Mouse (Mus musculus) ES-CJ7 (cell line): ENCODE measurements around the gene Srd5a1.
A peak's percentile ranks its signal among the peaks of the same experiment; 100 is the strongest.
"Not testable (repeated sequence)": the region's sequence is repeated elsewhere in the genome, so short reads cannot be mapped to it uniquely, and the experiment has no call there.

Experiments used
- DNase-seq: peaks from one replicate; pipeline ENCODE4 v3.0.0; 2011; ENCODE audit warnings: low read depth, low spot score

Gene Srd5a1

DNA sequence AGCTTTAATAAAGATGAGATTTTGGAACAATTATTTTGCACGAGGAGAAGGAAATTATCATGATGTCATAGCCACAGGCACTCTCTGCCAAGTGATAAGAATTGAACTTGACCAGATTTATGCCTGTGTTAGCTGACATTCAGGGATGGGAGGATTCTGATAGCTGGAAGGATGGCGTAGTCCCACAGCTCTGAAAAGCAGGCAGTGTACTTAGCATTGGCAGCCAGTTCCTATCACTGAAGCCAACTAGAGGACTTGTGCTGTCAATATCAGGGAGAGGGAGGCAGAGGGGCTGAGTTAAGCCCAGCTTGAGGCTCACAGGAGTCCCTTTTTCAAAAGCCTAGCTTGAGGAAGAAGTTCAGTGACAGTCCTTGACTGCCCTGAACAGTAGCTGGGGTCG, 13.3 kb upstream of the Srd5a1 start:
- no peak for DNase-seq

DNA sequence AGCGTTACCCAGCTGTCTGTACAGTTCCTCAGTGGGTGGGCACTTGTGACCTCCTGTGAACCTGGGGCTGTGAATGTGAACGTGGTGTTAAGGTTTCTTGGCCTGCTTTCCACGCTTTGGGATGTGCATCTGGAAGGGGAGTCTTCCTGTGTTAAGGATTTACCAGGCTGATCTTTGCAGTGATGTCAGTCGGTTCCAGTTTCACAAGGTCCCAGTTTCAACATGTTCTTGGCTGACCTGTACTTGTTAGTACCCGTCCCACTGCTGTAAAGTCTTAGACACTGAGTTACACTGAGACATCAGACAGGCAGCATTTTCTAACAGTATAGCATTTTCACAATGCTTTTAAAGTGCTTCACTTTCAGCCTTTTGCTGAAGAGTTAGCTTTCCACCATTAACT, 12.6 kb upstream of the Srd5a1 start:
- DNase-seq = no peak

DNA sequence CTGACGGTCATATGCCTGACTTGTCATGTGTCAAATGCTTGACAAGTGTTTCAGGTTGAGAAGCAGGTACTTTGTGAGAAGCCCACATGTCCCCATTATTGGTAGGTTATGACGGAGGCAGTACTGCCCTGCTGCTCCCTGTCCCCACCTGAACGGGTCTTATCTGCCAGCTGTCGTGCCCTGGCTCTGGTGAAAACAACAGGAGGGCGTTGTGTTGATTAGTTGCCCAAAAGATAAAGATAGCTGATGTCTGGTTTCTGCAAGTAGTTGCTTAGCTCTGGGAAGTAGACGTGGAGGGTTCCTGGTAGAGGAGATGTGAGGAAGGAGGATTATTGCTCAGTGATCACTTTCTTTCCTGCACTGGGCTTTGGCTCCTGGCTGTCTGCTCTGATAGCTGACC, 5.5 kb upstream of the Srd5a1 start:
- DNase-seq = no peak

DNA sequence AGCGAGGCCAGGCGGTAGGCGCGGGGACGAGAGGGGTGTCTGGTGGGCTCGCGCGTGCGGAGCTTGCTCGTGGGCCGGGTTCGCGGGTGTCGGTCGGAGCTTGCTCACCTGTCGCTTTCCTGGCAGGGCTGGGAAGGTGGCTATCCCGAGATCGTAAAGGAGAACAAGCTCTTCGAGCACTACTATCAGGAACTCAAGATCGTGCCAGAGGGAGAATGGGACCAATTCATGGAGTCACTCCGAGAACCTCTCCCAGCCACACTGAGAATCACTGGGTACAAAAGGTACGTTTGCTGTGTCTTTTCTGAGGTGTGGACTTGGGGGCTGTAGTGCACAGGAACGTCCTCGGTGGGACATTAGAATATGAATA, 918 bp upstream of the Srd5a1 start:
- DNase-seq = peak; percentile 36

DNA sequence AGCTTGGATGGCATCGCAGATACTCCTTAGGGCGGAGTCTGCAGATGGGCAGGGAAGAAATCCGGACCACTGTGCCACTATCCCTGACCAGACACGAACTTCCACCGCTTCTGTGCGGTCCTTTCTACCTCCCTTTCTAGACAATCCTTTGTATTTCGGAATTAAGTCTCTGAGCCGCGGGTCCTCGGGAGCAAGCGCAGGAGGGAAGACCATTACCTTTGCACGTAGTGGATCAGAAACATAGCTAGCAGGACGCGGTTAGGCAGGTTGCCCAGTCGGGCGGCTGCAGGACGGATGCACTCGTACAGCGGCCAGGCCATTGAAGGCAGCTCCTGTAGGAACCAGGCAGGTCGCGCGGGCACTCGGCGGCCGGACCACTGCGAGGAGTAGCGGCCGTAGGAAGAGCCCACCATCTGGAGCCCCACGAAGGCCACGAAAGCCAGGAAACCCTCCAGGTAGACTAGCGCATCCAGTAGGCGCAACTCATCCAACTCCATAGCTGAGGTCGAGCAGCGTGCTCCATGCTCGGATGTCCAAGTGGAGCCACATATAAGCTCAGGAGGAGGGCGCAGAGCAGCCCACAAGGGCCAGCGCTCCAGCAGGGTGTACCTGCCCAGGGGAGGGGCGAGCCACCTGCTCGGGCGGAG, 368 bp downstream of the Srd5a1 start:
- DNase-seq = no peak

DNA sequence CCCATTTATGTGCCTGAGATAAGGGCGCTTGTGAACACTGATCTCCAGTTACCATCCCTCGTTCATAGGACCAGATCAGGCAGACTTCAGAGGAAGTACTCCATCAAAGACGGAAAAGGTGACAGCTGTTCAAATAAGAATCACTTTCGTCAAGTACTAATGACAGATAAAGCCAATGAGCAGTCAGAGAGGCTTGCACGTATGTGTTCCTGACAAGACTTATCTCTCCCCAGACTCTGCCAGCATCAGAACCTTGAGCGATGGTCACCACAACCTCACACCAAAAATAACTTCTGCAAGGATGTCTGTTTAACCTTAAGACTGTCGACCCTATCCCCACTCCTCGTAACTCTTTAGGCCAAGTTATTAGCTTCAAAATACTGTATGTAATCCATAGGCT, 2.5 kb downstream of the Srd5a1 start:
- DNase-seq = no peak

DNA sequence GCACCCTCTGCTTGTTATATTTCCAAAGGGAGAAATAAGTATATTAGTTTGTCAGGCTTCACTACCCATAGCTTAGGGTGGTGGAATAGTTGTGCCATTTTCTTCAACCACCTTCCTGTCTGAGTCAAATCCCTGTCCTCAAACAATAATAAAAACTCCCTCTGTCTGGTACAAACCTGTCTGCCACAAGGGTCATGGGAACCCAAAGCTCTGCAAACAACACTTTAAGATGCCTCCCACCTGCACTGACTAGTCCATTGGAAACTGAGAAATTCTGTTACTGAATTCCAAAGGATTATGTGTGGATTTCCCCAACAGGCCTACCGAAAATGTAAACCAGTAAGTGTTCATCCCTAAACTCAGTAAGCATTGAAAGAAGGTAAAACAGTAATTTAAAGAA, 6.6 kb downstream of the Srd5a1 start:
- DNase-seq = no peak

DNA sequence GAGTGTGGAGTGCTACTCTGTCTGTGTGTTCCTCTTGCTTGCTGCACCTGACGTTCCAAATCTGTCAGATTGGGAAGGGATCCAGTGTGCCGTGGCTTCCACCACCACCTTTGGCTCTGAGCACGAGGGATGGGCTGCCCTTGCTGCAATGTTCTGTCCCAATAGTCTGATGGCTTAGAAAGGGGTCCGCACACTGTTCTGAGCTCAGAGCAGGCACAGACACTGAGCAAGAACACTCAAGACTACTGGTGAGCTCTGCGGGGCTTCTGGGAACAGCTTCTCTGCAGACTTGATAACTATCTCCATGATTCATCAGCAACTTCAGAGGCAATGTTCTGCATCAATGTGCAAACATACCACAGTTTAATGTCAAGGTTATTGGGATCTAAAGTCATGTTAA, 9.9 kb downstream of the Srd5a1 start:
- DNase-seq = no peak

DNA sequence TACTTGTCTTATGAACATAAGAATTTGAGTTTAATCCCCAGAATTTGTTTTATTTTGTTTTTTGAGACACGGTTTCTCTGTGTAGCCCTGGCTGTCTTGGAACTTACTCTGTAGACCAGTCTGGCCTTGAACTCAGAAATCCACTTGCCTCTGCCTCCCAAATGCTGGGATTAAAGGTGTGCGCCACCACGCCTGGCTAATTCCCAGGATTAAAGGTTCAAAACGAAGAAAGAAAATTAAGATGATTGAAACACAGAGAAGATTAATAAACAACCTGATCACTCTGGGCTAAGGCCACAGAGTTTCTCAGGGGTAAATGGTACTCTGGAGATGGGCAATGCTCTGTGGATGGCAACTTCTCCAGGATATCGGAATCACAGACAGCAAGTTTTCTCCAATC, 10.4 kb downstream of the Srd5a1 start:
- DNase-seq = not testable (repeated sequence)

DNA sequence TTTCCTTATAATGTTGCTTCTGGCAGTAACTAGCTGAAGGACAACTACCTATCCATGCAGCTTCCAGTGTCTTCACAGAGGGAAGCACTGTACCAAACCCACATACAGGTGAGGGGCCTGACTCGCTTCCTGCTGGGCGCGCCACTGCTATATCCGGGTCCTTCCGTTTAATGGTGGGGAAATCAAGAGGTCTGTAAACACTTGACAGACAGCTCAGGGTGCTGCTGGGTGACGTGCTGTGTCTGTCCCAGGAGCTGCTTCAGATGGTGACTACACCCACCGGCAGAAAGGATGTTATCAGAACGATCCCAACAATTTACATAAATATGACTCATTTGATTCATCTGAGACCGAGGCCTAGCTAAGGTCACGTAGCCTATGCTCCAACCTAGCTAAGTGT, 12.4 kb downstream of the Srd5a1 start:
- no peak for DNase-seq

DNA sequence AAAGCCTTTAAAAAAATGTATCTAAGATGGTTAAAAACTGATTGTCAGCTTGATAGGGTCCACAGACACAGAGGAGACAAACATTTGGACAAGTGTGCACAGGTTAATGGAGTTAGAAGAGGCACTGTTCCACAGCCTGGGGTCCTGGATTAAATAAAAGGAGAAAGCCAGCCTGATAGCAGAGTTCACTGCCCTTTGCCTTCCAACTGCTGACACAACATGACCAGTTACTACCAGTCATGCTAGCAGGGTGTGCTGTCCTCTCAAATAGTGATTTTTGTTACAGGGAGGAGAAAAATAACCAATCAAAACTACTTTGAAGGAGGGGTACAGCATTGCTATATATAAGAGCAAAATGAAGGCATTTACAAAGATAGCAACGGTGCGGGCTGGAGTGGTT, 14.7 kb downstream of the Srd5a1 start:
- DNase-seq = no peak

DNA sequence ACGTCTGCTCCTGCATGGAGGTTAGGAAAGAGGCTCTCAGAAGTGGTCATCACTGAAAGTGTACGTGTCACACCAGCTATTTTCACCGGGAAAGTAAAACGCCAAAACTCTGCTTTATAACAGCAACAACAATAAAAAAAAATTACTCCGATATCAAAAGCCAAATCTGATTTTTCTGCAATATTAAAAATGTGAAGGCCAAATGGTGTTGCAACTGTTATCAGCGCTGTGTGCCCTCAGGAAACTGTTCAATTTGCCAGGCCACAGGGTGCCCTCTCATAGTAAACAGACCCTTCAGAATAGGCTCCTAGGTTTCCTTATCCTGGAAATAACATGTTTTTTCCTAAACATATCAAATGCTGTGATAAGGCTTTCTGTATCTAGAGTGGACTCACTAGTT, 15.3 kb downstream of the Srd5a1 start:
- DNase-seq = no peak

DNA sequence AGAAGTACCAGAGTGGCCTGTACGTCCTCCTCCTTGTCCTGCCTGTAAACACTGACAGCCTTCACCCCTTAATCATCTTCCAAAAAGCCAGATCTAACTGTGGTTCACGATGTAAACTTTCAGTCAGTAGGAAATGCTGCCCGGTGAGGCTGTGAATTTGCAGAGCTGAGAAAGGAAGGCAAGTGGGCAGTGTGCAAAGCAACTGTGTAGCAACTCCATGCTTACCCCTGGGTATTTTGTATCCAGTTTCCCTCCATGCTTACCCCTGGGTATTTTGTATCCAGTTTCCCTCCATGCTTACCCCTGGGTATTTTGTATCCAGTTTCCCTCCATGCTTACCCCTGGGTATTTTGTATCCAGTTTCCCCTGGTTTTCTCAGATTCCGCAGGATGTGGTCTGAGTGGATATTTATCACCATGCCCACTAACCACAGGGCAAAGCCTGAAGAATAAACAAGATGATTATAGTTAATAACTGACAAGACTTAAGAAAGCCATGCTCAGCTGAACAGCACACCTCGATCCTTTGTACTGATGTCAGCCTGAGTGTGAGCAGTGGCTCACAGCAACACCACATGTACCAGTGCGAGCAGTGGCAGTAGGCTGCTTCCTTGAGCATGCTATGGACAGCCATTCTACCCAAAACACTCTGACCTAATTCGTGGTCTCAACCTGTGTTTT, 16.5 kb downstream of the Srd5a1 start:
- DNase-seq = no peak

DNA sequence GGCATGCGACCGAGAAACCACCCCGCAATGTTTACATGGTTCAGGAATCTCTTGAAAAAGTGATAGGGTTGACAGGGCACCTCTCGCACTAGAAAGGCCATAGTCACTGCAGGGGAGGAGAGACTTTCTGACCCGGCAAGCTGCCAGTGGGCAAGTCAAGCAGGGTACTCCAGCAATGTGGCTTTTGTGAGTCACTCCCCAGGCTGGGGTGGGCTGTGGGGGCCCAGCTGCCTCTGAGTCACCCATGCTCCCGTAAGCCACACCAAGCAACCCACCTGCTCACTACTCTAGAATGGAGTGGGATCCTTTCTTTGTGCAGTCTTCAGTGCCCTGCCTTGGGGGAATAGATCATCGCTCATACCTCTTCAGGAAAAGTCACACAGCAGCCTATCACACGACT, 17.8 kb downstream of the Srd5a1 start:
- no peak for DNase-seq

DNA sequence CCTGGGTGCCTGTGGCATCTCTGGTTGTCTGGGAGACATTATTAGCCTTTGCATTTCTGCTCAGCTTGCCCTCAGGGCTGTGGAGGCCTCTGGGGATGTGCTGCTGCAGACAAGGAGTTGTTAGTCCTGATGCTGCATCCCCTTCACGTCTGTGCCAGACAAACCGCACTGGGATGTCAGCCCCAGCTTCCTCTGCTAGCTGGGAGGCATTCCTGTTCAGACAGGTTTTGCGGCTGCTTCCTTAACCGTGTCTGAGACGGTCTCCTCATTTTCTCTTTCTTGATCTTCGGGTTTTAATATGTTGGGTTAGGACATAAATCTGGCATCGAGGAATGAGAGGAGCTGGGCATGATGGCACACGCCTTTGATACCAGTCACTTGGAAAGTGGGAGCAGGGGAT, 19.0 kb downstream of the Srd5a1 start:
- DNase-seq = no peak

DNA sequence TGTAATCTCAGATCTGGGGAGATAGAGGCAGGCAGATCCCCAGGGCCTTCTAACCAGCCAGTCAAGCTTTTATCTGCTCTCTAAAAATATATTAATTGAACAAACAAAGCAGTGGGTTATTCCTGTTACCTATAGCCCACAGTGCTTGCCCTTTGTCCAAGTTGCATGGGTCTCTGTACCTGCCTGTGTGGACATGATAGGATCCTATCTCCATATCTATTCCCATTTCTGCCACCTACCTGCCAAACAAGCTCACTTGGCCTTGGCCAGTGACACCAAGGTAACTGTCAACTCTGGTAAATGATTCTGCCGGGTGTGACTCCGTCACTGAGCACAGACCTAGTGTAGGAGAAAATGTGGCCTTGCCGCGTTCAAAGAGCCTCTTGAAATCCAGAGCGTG, 19.9 kb downstream of the Srd5a1 start:
- no peak for DNase-seq

DNA sequence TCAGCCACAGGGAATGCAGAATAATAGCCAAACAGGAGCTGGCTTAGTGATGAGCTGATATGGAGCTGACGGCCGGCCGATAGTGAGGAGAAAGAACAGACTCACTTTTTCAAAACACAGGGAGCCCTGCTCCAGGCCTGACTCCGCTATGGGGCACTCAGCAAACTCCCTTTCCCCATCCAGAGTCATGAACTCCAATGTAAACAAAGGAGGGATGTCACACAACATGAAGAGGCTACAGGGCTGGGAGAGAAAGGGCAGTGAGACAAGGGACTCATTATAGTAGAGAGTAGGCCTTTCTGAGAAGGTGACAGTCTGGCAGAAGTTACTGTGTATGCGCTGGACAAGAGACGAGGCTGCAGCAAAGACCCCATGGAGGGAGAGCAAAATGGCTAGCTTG, 23.0 kb downstream of the Srd5a1 start:
- DNase-seq = no peak

DNA sequence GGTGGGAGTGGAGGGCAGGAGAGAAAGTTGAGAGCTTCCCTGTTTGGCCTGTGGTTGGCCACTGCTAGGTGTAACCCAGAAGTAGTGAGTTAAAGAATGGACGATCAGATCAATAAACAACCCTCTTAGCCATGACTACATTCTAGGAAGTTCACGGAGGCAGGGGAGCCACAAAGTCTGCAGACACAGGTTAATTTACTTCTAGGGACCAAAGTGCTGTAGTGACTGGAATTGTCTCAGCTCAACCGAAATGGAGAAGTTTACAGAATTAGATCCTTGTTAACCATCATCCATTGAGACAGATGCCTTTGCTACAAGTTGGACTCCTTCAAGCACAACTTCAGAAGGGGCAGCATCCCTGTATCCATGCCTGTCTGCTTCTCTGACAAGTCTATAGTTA, 23.4 kb downstream of the Srd5a1 start:
- no peak for DNase-seq

DNA sequence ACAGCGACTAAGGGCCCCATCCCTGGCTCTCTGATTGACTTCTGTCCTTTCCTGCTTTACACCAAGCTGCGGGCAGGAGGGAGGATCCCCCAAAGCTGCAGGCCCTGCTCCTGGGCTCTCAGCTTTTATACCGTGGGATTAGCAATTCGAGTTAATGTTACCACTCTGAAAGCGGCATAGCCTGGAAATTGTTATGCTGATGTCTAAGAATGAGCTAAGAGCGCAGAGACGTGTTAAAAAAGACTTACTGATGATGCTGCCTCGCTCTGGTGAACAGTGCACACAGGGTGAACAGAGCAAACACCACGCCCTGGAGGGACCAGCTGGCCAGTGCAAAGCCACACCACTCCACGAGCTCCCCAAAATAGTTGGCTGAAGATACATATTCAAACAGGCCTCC, 24.9 kb downstream of the Srd5a1 start:
- DNase-seq = peak; percentile 62

DNA sequence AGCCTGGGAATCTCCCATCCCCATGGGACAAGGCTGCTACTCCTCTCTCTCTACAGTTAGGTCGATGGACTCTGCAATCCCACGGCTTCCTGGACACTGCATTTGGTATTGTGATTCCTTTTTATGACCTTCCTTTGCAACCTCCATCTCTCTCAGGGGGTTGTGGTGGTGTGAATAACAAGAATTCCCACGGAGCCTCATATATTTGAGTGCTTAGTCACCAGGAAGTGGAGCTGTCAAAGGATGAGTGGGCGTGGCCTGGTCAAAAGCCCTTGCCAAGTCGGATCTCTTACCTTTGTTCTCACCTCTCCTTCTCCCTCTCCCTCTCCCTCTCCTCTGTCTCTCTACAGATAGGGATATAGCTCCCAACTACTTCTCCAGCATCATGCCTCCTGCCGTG, 25.4 kb downstream of the Srd5a1 start:
- DNase-seq = peak; percentile 49

DNA sequence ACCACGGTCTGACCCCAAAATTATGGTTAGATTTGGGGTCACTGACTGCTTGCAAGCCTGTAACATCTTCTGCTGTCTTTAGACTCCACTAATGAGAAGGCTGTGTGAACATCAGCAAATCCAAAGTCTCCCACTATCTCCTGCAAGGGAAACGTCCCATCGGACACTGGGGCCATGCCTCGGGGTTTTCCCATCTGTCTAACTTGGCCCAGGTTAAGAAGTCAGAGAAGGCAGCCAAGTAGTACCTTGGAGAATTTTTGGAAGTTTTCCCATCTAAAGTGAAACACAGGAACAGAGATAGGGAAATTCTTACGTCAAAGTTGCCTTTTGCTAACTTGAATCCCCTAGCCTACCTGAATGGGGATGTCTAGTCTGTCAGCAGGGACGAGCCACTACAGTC, 27.7 kb downstream of the Srd5a1 start:
- no peak for DNase-seq

DNA sequence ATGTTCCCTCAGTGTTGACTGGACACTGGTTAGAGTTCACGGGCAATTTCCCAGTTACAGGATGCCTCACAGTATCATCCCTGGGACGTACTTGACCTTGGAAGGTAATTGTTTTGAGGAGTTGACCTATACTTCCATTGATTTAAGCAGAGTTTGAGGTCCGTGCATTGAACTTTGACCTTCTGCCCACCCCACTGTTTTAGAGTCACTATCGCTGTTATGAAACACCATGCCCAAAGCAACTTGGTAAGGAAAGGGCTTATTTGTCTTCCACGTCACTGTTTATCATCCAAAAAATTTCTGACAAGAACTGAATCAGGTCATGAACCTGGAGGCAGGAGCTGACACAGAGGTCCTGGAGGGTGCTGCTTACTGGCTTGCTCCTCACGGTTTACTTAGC, 28.8 kb downstream of the Srd5a1 start:
- DNase-seq = no peak

DNA sequence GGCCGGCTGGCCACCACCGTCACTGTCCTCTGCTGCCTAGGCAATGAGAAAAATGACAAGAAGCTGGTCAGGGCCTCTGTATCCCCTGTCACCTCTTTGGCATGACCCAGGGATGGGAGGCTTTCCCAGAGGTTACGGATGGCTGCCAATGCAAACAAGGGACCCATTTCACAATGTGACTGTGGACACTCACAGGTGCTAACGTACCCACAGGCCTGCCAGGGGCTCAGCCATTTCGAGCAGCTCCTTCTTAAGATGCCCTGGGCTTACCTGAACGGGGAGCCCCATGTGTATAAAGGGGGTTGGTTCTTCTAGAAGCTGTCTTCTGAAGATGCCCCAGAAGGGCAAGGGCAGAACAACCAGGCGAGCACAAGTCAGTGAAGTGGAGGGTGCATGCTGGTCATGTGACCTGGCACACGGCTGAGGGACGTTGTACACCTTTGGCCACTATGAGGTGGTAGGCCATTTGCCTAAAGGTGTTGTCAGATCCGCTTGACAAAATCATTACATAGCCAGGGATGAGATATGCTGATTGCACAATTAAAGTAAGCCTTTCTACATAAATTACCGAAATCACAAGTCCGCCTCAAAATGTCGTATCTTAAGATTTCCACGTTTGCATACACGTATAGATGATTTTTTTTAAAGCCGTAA, 33.9 kb downstream of the Srd5a1 start:
- no peak for DNase-seq
